Mouse (Mus musculus): ENCODE data around the gene Aak1. TPM values are rescaled to one million over a fixed set of nuclear protein-coding genes. Genes with fewer than 3 reads are reported as not detected.
"Not testable (repeated sequence)": the region's sequence is repeated elsewhere in the genome, so short reads cannot be mapped to it uniquely, and the experiment has no call there.

Gene Aak1
- polyA plus RNA-seq, 1 experiment, result 43.4 TPM

DNA sequence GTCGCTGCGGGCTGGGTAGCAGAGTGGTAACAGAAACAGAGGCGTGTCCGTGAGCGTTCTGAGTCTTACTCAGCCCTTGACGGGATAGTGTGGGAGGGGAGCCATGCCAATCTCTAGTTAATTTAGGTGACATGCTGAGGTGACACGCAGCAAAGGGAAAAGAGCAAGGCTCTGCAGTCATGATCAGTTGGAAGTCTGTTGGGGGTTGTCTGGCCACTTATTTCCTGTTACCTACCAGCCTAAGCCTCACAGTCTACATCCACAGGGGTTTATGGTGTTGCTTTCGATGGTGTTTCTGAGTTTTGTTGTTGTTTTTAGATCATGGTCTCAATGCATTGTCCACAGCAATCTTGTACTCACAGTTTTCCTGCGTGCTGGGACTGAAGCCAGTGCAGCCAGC lies 21.0 kb downstream of the Aak1 start:
- H3K36me3 ChIP-seq (ENCODE audit: control insufficient read depth, insufficient read depth, low read length), result no peaks in the 10 kb centered on the region
- H3K4me1 ChIP-seq (ENCODE audit: control insufficient read depth, insufficient read depth, low read length), result no peaks in the 10 kb centered on the region
- no peaks in the 10 kb centered on the region for H3K27me3 ChIP-seq (ENCODE audit: control insufficient read depth, insufficient read depth, low read length)
- no peak overlapping the region for H3K27ac ChIP-seq (ENCODE audit: control insufficient read depth, insufficient read depth, low read depth, low read length)
- TF ChIP-seq POLR2A (IDR thresholded peaks at IDR 0.05; ENCODE audit: control insufficient read depth, low read depth, low read length) (no peak), CTCF (IDR thresholded peaks at IDR 0.05; ENCODE audit: control insufficient read depth, insufficient read depth, insufficient replicate concordance, low read depth, low read length) (no peak)
- no peak overlapping the region for H3K4me3 ChIP-seq (ENCODE audit: control insufficient read depth, low read depth, low read length)

DNA sequence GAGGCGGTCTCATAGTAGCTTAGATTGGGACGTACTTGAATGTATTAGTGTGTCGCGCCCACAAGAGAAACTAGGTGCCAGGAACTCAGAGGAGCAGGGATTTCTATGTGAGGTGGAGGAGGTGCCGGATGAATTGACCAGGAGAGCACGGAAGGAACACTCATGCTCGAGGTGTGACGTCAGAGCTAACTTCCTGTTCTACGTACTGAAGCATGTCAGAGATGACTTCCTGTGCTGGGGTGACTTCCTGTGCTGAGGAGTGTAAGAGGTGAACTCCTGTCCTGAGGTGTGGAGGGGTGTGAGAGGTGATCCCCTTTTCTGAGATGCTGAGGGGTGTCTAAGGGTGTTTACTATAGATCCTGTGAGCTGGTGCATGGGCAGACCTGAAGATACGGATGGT lies 22.5 kb downstream of the Aak1 start:
- no peak overlapping the region for H3K27ac ChIP-seq (ENCODE audit: control insufficient read depth, insufficient read depth, low read depth, low read length)
- H3K36me3 ChIP-seq (ENCODE audit: control insufficient read depth, insufficient read depth, low read length), result no peaks in the 10 kb centered on the region
- TF ChIP-seq CTCF (IDR thresholded peaks at IDR 0.05; ENCODE audit: control insufficient read depth, insufficient read depth, insufficient replicate concordance, low read depth, low read length), result no peak
- no peak for TF ChIP-seq POLR2A (IDR thresholded peaks at IDR 0.05; ENCODE audit: control insufficient read depth, low read depth, low read length)
- no peaks in the 10 kb centered on the region for H3K27me3 ChIP-seq (ENCODE audit: control insufficient read depth, insufficient read depth, low read length)
- H3K4me3 ChIP-seq (ENCODE audit: control insufficient read depth, low read depth, low read length), result no peak overlapping the region
- no peaks in the 10 kb centered on the region for H3K4me1 ChIP-seq (ENCODE audit: control insufficient read depth, insufficient read depth, low read length)

GRCm38 (mm10) chr6:86874711-86875375 lies 25.5 kb downstream of the Aak1 start:
- Histone ChIP-seq H3K27ac (ENCODE audit: control insufficient read depth, insufficient read depth, low read depth, low read length) (no peak overlapping the region), H3K4me1 (ENCODE audit: control insufficient read depth, insufficient read depth, low read length) (no peaks in the 10 kb centered on the region), H3K36me3 (ENCODE audit: control insufficient read depth, insufficient read depth, low read length) (no peaks in the 10 kb centered on the region), H3K4me3 (ENCODE audit: control insufficient read depth, low read depth, low read length) (no peak overlapping the region), H3K27me3 (ENCODE audit: control insufficient read depth, insufficient read depth, low read length) (no peaks in the 10 kb centered on the region)
- TF ChIP-seq POLR2A (IDR thresholded peaks at IDR 0.05; ENCODE audit: control insufficient read depth, low read depth, low read length), result no peak
- no peak for TF ChIP-seq CTCF (IDR thresholded peaks at IDR 0.05; ENCODE audit: control insufficient read depth, insufficient read depth, insufficient replicate concordance, low read depth, low read length)

DNA sequence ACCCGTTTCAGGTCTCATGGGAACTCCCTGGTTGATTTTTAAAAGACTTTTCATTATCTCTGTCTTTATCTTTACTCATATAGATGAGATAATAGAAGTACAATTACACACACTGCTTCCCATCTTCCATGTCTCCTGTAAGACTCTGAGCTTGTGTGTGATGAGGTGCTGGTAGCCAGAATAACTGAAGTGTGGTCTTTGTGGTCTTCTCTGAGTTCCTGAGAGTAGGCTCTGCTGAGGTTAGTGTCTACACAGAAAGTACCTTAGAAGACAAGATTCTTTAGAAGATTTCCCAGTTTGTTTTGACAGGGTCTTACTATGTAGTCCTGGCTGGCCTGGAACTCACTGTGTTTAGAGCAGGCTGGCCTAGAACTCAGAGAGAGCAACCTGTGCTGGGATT lies 27.1 kb downstream of the Aak1 start:
- Histone ChIP-seq H3K4me3 (ENCODE audit: control insufficient read depth, low read depth, low read length) (no peak overlapping the region), H3K4me1 (ENCODE audit: control insufficient read depth, insufficient read depth, low read length) (no peaks in the 10 kb centered on the region), H3K27me3 (ENCODE audit: control insufficient read depth, insufficient read depth, low read length) (no peaks in the 10 kb centered on the region), H3K27ac (ENCODE audit: control insufficient read depth, insufficient read depth, low read depth, low read length) (no peak overlapping the region), H3K36me3 (ENCODE audit: control insufficient read depth, insufficient read depth, low read length) (no peaks in the 10 kb centered on the region)
- no peak for TF ChIP-seq CTCF (IDR thresholded peaks at IDR 0.05; ENCODE audit: control insufficient read depth, insufficient read depth, insufficient replicate concordance, low read depth, low read length)
- no peak for TF ChIP-seq POLR2A (IDR thresholded peaks at IDR 0.05; ENCODE audit: control insufficient read depth, low read depth, low read length)

DNA sequence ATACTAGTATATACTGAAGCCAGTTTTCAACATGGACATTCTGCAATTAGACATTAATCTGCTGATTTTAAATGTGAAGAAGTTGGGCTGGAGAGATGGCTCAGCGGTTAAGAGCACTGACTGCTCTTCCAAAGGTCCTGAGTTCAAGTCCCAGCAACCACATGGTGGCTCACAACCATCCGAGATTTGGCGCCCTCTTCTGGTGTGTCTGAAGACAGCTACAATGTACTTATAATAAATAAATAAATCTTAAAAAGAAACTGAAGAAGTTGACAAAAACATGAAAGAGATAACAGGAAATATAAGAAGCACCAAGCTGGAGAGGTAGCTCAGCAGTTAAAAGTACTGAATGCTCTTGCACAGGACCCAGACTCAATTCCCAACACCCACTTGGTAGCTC lies 29.3 kb downstream of the Aak1 start:
- not testable (repeated sequence) for H3K36me3 ChIP-seq (ENCODE audit: control insufficient read depth, insufficient read depth, low read length); H3K27ac ChIP-seq (ENCODE audit: control insufficient read depth, insufficient read depth, low read depth, low read length); H3K27me3 ChIP-seq (ENCODE audit: control insufficient read depth, insufficient read depth, low read length); H3K4me3 ChIP-seq (ENCODE audit: control insufficient read depth, low read depth, low read length); H3K4me1 ChIP-seq (ENCODE audit: control insufficient read depth, insufficient read depth, low read length)

GRCm38 (mm10) chr6:86879314-86879713 lies 30.0 kb downstream of the Aak1 start:
- no peaks in the 10 kb centered on the region for H3K27me3 ChIP-seq (ENCODE audit: control insufficient read depth, insufficient read depth, low read length)
- H3K27ac ChIP-seq (ENCODE audit: control insufficient read depth, insufficient read depth, low read depth, low read length), result no peak overlapping the region
- no peak overlapping the region for H3K4me3 ChIP-seq (ENCODE audit: control insufficient read depth, low read depth, low read length)
- TF ChIP-seq CTCF (IDR thresholded peaks at IDR 0.05; ENCODE audit: control insufficient read depth, insufficient read depth, insufficient replicate concordance, low read depth, low read length) (no peak), POLR2A (IDR thresholded peaks at IDR 0.05; ENCODE audit: control insufficient read depth, low read depth, low read length) (no peak)
- H3K4me1 ChIP-seq (ENCODE audit: control insufficient read depth, insufficient read depth, low read length), result no peaks in the 10 kb centered on the region
- no peaks in the 10 kb centered on the region for H3K36me3 ChIP-seq (ENCODE audit: control insufficient read depth, insufficient read depth, low read length)

DNA sequence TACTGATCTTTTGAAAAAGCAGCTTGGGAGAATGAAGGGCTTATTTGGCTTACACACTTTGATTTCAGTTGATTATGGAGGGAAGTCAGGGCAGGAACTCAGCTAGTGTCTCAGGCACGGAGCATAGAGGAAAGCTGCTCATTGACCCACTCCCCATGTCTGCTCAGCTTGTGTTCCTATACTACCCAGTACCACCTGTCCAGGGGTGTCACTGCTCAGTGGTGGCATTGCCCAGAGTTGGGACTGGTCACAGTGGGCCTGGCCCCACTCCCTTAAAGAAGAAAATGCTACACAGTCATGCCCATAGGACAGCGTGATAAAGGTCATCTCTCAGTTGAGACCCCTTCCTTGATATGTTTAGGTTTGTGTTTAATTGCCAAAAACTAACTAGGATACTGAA lies 34.9 kb downstream of the Aak1 start:
- no peak for TF ChIP-seq POLR2A (IDR thresholded peaks at IDR 0.05; ENCODE audit: control insufficient read depth, low read depth, low read length)
- no peak for TF ChIP-seq CTCF (IDR thresholded peaks at IDR 0.05; ENCODE audit: control insufficient read depth, insufficient read depth, insufficient replicate concordance, low read depth, low read length)
- no peak overlapping the region for H3K27ac ChIP-seq (ENCODE audit: control insufficient read depth, insufficient read depth, low read depth, low read length)
- no peaks in the 10 kb centered on the region for H3K4me1 ChIP-seq (ENCODE audit: control insufficient read depth, insufficient read depth, low read length)
- no peaks in the 10 kb centered on the region for H3K27me3 ChIP-seq (ENCODE audit: control insufficient read depth, insufficient read depth, low read length)
- no peak overlapping the region for H3K4me3 ChIP-seq (ENCODE audit: control insufficient read depth, low read depth, low read length)
- no peaks in the 10 kb centered on the region for H3K36me3 ChIP-seq (ENCODE audit: control insufficient read depth, insufficient read depth, low read length)

DNA sequence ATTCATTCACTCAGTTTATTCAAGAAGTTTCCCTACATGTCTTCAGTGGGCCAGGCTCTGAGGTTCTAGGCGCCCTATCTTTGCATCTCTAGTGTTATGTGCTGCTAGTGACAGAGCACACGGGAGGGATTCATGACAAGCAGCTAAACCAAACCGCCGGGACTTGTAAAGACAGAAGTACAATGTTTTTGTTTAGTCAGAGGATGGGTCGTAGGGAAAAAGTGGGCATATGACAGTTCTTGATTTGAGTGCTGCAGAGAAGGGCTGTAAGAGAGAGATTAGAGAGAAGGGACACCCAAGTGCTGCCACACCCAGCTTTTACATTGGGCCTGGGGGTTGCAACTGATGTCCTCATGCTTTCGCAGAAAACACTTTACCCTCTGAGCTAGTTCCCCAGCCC lies 35.4 kb downstream of the Aak1 start:
- Histone ChIP-seq H3K27ac (ENCODE audit: control insufficient read depth, insufficient read depth, low read depth, low read length) (no peak overlapping the region), H3K27me3 (ENCODE audit: control insufficient read depth, insufficient read depth, low read length) (no peaks in the 10 kb centered on the region), H3K4me1 (ENCODE audit: control insufficient read depth, insufficient read depth, low read length) (no peaks in the 10 kb centered on the region), H3K4me3 (ENCODE audit: control insufficient read depth, low read depth, low read length) (no peak overlapping the region), H3K36me3 (ENCODE audit: control insufficient read depth, insufficient read depth, low read length) (no peaks in the 10 kb centered on the region)
- TF ChIP-seq CTCF (IDR thresholded peaks at IDR 0.05; ENCODE audit: control insufficient read depth, insufficient read depth, insufficient replicate concordance, low read depth, low read length) (no peak), POLR2A (IDR thresholded peaks at IDR 0.05; ENCODE audit: control insufficient read depth, low read depth, low read length) (no peak)

Data from testis, adult 2 months (tissue).